Mouse (Mus musculus): ENCODE measurements around the gene Gm20924.
"Not testable (repeated sequence)": the region's sequence is repeated elsewhere in the genome, so short reads cannot be mapped to it uniquely, and the experiment has no call there.

The Gm20924 gene

DNA sequence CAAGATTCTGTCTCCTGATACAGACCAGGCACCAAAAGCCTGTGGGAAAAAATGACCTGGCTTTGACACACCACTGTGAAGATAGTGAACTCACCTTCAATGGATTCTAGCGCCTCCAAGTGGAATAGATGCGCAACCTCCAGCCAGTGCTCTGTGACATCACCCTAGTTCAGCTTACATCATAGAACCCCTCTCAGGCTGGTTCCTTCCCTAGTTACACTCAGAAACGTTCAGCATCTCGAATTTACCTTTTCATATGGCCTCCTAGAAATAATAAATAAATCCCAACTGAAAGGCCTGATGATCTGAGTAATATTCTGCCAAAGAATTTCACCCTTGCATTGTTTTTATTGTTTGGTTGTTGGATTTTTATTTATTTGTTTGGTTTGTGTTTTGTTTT lies at the start of gene Gm20924:
TSS of gene Gm20924 (minus strand) at position 101 of the 400 bp plus-strand sequence.
- DNase-seq (ENCODE audit: low spot score in 2 of 2): not testable (repeated sequence)

Data from urinary bladder, postnatal 36 days (tissue).